Mouse (Mus musculus): ENCODE results near the gene Haghl. TPM values are rescaled to one million over a fixed set of nuclear protein-coding genes. Genes with fewer than 3 reads are reported as not detected.
"Not testable (repeated sequence)": the region's sequence is repeated elsewhere in the genome, so short reads cannot be mapped to it uniquely, and the experiment has no call there.

Gene Haghl
- polyA plus RNA-seq, 1 experiment from 2014 or later, result 114 TPM

- H3K9ac ChIP-seq (replicated peaks), result no peak overlapping the region
- H3K4me1 ChIP-seq, result no peaks in the 10 kb centered on the region; the same call in 1 of the 2 replicates
- H3K9me3 ChIP-seq, result no peaks in the 10 kb centered on the region
- H3K4me3 ChIP-seq, result no peak overlapping the region
- H3K4me2 ChIP-seq (replicated peaks), result no peak overlapping the region
- WGBS, result 70% methylated on average over 5 of the region's 5 CpGs
- ATAC-seq (ENCODE audit: low FRiP score, low read depth), result no peak
- H3K27me3 ChIP-seq, result peaks cover 2% of the 10 kb centered on the region
- no peak overlapping the region for H3K27ac ChIP-seq (replicated peaks)
- H3K36me3 ChIP-seq, result no peaks in the 10 kb centered on the region
Measured at GRCm38 (mm10) chr17:25751446-25751845, 34.0 kb downstream of the Haghl start.

- 88% methylated on average over 6 of the region's 6 CpGs for WGBS
- Histone ChIP-seq H3K36me3 (no peaks in the 10 kb centered on the region), H3K4me3 (no peak overlapping the region), H3K27ac (replicated peaks) (no peak overlapping the region), H3K27me3 (peaks cover 4% of the 10 kb centered on the region), H3K9ac (replicated peaks) (no peak overlapping the region), H3K9me3 (no peaks in the 10 kb centered on the region), H3K4me2 (replicated peaks) (no peak overlapping the region), H3K4me1 (no peaks in the 10 kb centered on the region; the same call in 1 of the 2 replicates)
- no peak for ATAC-seq (ENCODE audit: low FRiP score, low read depth)
Measured at GRCm38 (mm10) chr17:25749314-25749713, 36.2 kb downstream of the Haghl start.

- 95% methylated on average over 4 of the region's 4 CpGs for WGBS
- Histone ChIP-seq H3K27me3 (peaks cover 5% of the 10 kb centered on the region), H3K9me3 (no peaks in the 10 kb centered on the region), H3K36me3 (no peaks in the 10 kb centered on the region), H3K4me1 (no peaks in the 10 kb centered on the region; the same call in 1 of the 2 replicates), H3K4me2 (replicated peaks) (no peak overlapping the region), H3K4me3 (no peak overlapping the region), H3K27ac (replicated peaks) (no peak overlapping the region), H3K9ac (replicated peaks) (no peak overlapping the region)
- no peak for ATAC-seq (ENCODE audit: low FRiP score, low read depth)
Measured at GRCm38 (mm10) chr17:25748238-25748637, 37.2 kb downstream of the Haghl start.

- Histone ChIP-seq H3K27ac (replicated peaks) (no peak overlapping the region), H3K4me3 (no peak overlapping the region), H3K4me2 (replicated peaks) (no peak overlapping the region), H3K9me3 (no peaks in the 10 kb centered on the region), H3K9ac (replicated peaks) (no peak overlapping the region), H3K27me3 (peaks cover 9% of the 10 kb centered on the region; the same call in 1 of the 2 replicates), H3K4me1 (no peaks in the 10 kb centered on the region), H3K36me3 (no peaks in the 10 kb centered on the region)
- 85% methylated on average over 10 of the region's 10 CpGs for WGBS
- no peak for ATAC-seq (ENCODE audit: low FRiP score, low read depth)
Measured at GRCm38 (mm10) chr17:25744311-25744710, 41.2 kb downstream of the Haghl start.

- Histone ChIP-seq H3K27ac (replicated peaks) (no peak overlapping the region), H3K27me3 (peaks cover 9% of the 10 kb centered on the region; the same call in 1 of the 2 replicates), H3K4me1 (no peaks in the 10 kb centered on the region), H3K4me2 (replicated peaks) (no peak overlapping the region), H3K9me3 (no peaks in the 10 kb centered on the region), H3K36me3 (no peaks in the 10 kb centered on the region), H3K9ac (replicated peaks) (no peak overlapping the region), H3K4me3 (no peak overlapping the region)
- no peak for ATAC-seq (ENCODE audit: low FRiP score, low read depth)
- 92% methylated on average over 9 of the region's 9 CpGs for WGBS
Measured at GRCm38 (mm10) chr17:25743831-25744230, 41.6 kb downstream of the Haghl start.

GRCm38 (mm10) chr17:25741471-25741870 lies 44.0 kb downstream of the Haghl start:
- H3K4me1 ChIP-seq; H3K27me3 ChIP-seq; H3K9ac ChIP-seq (replicated peaks); H3K4me2 ChIP-seq (replicated peaks); H3K36me3 ChIP-seq; ATAC-seq (ENCODE audit: low FRiP score, low read depth); H3K4me3 ChIP-seq; H3K9me3 ChIP-seq; H3K27ac ChIP-seq (replicated peaks): not testable (repeated sequence)
- WGBS, result 68% methylated on average over 12 of the region's 12 CpGs

GRCm38 (mm10) chr17:25738861-25739260 lies 46.6 kb downstream of the Haghl start:
- Histone ChIP-seq H3K27ac (replicated peaks) (no peak overlapping the region), H3K4me1 (no peaks in the 10 kb centered on the region), H3K4me2 (replicated peaks) (no peak overlapping the region), H3K9ac (replicated peaks) (no peak overlapping the region), H3K36me3 (no peaks in the 10 kb centered on the region), H3K4me3 (no peak overlapping the region), H3K9me3 (no peaks in the 10 kb centered on the region), H3K27me3 (peaks cover 4% of the 10 kb centered on the region; the same call in 1 of the 2 replicates)
- ATAC-seq (ENCODE audit: low FRiP score, low read depth), result no peak
- 84% methylated on average over 7 of the region's 7 CpGs for WGBS

GRCm38 (mm10) chr17:25735745-25736144 lies 49.7 kb downstream of the Haghl start, which contains the start of gene Mslnl:
TSS of gene Mslnl (plus strand) at chr17:25736042.
- 73% methylated on average over 3 of the region's 3 CpGs for WGBS
- no peak for ATAC-seq (ENCODE audit: low FRiP score, low read depth)
- no peak within 1 kb of the TSS for H3K9ac ChIP-seq (replicated peaks)

GRCm38 (mm10) chr17:25735246-25735645 lies 50.2 kb downstream of the Haghl start:
- Histone ChIP-seq H3K4me2 (replicated peaks) (no peak overlapping the region), H3K9me3 (no peaks in the 10 kb centered on the region), H3K27ac (replicated peaks) (no peak overlapping the region), H3K27me3 (peaks cover 4% of the 10 kb centered on the region; the same call in 1 of the 2 replicates), H3K9ac (replicated peaks) (no peak overlapping the region), H3K4me3 (no peak overlapping the region), H3K36me3 (peaks cover 11% of the 10 kb centered on the region; the same call in 1 of the 2 replicates), H3K4me1 (no peaks in the 10 kb centered on the region)
- no peak for ATAC-seq (ENCODE audit: low FRiP score, low read depth)
- WGBS, result 87% methylated on average over 5 of the region's 5 CpGs

More at GRCm38 (mm10) chr17:25735745-25736144, 49.7 kb downstream of the Haghl start, which contains the start of gene Mslnl:
- Histone ChIP-seq H3K9me3 (no peaks in the 10 kb centered on the region), H3K27me3 (peaks cover 4% of the 10 kb centered on the region; the same call in 1 of the 2 replicates), H3K4me1 (no peaks in the 10 kb centered on the region), H3K36me3 (peaks cover 6% of the 10 kb centered on the region; the same call in 1 of the 2 replicates), H3K4me2 (replicated peaks) (no peak within 1 kb of the TSS), H3K27ac (replicated peaks) (no peak within 1 kb of the TSS), H3K4me3 (no peak within 1 kb of the TSS)

GRCm38 (mm10) chr17:25732082-25732481 lies 53.4 kb downstream of the Haghl start:
- Histone ChIP-seq H3K4me3 (no peak overlapping the region), H3K27me3 (no peaks in the 10 kb centered on the region), H3K9ac (replicated peaks) (no peak overlapping the region), H3K36me3 (peaks cover 13% of the 10 kb centered on the region; the same call in 1 of the 2 replicates), H3K9me3 (no peaks in the 10 kb centered on the region), H3K4me1 (peaks cover 11% of the 10 kb centered on the region), H3K27ac (replicated peaks) (no peak overlapping the region), H3K4me2 (replicated peaks) (no peak overlapping the region)
- WGBS, result 19% methylated on average over 2 of the region's 2 CpGs
- no peak for ATAC-seq (ENCODE audit: low FRiP score, low read depth)

Small RNA genes lying within 50 kb of the gene (microRNA-seq; reads per million reads assigned to microRNA genes)
- gene Gm25083, result not detected
- not detected for gene Mir3082
- gene Mir6966, result not detected

Other genes with a start within 250 kb of the Haghl start
- gene Sox8, start 215.0 kb downstream of the Haghl start, polyA plus RNA-seq (2016; fragmentation: Nextera tagmentation; extraction: Ambion mirVana), result 3.2 and 4.7 TPM in 2 replicates
- gene Lmf1, start 206.6 kb downstream of the Haghl start, polyA plus RNA-seq (2016; fragmentation: Nextera tagmentation; extraction: Ambion mirVana), result 20.5 and 21.5 TPM in 2 replicates
- gene Gng13, start 68.5 kb downstream of the Haghl start, polyA plus RNA-seq (2016; fragmentation: Nextera tagmentation; extraction: Ambion mirVana), result 0.85 and 1.5 TPM in 2 replicates
- 31.4 and 34.5 TPM in 2 replicates for gene Chtf18, start 58.3 kb downstream of the Haghl start, polyA plus RNA-seq (2016; fragmentation: Nextera tagmentation; extraction: Ambion mirVana)
- gene Rpusd1, start 58.0 kb downstream of the Haghl start, polyA plus RNA-seq (2016; fragmentation: Nextera tagmentation; extraction: Ambion mirVana), result 18.1 and 19.4 TPM in 2 replicates
- not detected in 2 replicates for gene Mslnl, start 49.6 kb downstream of the Haghl start, polyA plus RNA-seq (2016; fragmentation: Nextera tagmentation; extraction: Ambion mirVana)
- gene Msln, start 31.3 kb downstream of the Haghl start, polyA plus RNA-seq (2016; fragmentation: Nextera tagmentation; extraction: Ambion mirVana), result 0.19 and 0.27 TPM in 2 replicates
- 24.8 and 24.9 TPM in 2 replicates for gene Narfl, start 11.9 kb downstream of the Haghl start, polyA plus RNA-seq (2016; fragmentation: Nextera tagmentation; extraction: Ambion mirVana)
- 0.40 and 0.68 TPM in 2 replicates for gene Ccdc78, start 907 bp upstream of the Haghl start, polyA plus RNA-seq (2016; fragmentation: Nextera tagmentation; extraction: Ambion mirVana)
- gene Fam173a, start 7.2 kb upstream of the Haghl start, polyA plus RNA-seq (2016; fragmentation: Nextera tagmentation; extraction: Ambion mirVana), result 81.8 and 86.1 TPM in 2 replicates
- not detected in 2 replicates for gene AC134908.4, start 10.0 kb upstream of the Haghl start, polyA plus RNA-seq (2016; fragmentation: Nextera tagmentation; extraction: Ambion mirVana)
- 59.1 and 68.8 TPM in 2 replicates for gene Metrn, start 11.5 kb upstream of the Haghl start, polyA plus RNA-seq (2016; fragmentation: Nextera tagmentation; extraction: Ambion mirVana)
- gene Fbxl16, start 23.4 kb upstream of the Haghl start, polyA plus RNA-seq (2016; fragmentation: Nextera tagmentation; extraction: Ambion mirVana), result 24.8 and 29.4 TPM in 2 replicates
- 28.3 and 28.5 TPM in 2 replicates for gene Wdr24, start 38.0 kb upstream of the Haghl start, polyA plus RNA-seq (2016; fragmentation: Nextera tagmentation; extraction: Ambion mirVana)
- 70.7 and 71.1 TPM in 2 replicates for gene Jmjd8, start 43.2 kb upstream of the Haghl start, polyA plus RNA-seq (2016; fragmentation: Nextera tagmentation; extraction: Ambion mirVana)
- 277 and 283 TPM in 2 replicates for gene Stub1, start 47.7 kb upstream of the Haghl start, polyA plus RNA-seq (2016; fragmentation: Nextera tagmentation; extraction: Ambion mirVana)
- 5.8 and 6.0 TPM in 2 replicates for gene Rhbdl1, start 51.6 kb upstream of the Haghl start, polyA plus RNA-seq (2016; fragmentation: Nextera tagmentation; extraction: Ambion mirVana)
- 2.5 and 3.7 TPM in 2 replicates for gene Gm20683, start 56.1 kb upstream of the Haghl start, polyA plus RNA-seq (2016; fragmentation: Nextera tagmentation; extraction: Ambion mirVana)
- gene Rhot2, start 59.2 kb upstream of the Haghl start, polyA plus RNA-seq (2016; fragmentation: Nextera tagmentation; extraction: Ambion mirVana), result 17.7 and 21.1 TPM in 2 replicates
- 38.1 and 38.5 TPM in 2 replicates for gene Wdr90, start 75.8 kb upstream of the Haghl start, polyA plus RNA-seq (2016; fragmentation: Nextera tagmentation; extraction: Ambion mirVana)
- gene Mcrip2, start 83.1 kb upstream of the Haghl start, polyA plus RNA-seq (2016; fragmentation: Nextera tagmentation; extraction: Ambion mirVana), result 6.8 and 8.5 TPM in 2 replicates
- 59.5 and 65.2 TPM in 2 replicates for gene Mettl26, start 89.4 kb upstream of the Haghl start, polyA plus RNA-seq (2016; fragmentation: Nextera tagmentation; extraction: Ambion mirVana)
- gene Wfikkn1, start 95.2 kb upstream of the Haghl start, polyA plus RNA-seq (2016; fragmentation: Nextera tagmentation; extraction: Ambion mirVana), result 0.52 and 0.60 TPM in 2 replicates
- 38.0 and 38.8 TPM in 2 replicates for gene Rab40c, start 134.1 kb upstream of the Haghl start, polyA plus RNA-seq (2016; fragmentation: Nextera tagmentation; extraction: Ambion mirVana)
- gene Pigq, start 159.3 kb upstream of the Haghl start, polyA plus RNA-seq (2016; fragmentation: Nextera tagmentation; extraction: Ambion mirVana), result 54.1 and 54.5 TPM in 2 replicates
- gene Nhlrc4, start 159.3 kb upstream of the Haghl start, polyA plus RNA-seq (2016; fragmentation: Nextera tagmentation; extraction: Ambion mirVana), result 0.26 and 0.61 TPM in 2 replicates
- 0.13 and 0.14 TPM in 2 replicates for gene A930017K11Rik, start 166.9 kb upstream of the Haghl start, polyA plus RNA-seq (2016; fragmentation: Nextera tagmentation; extraction: Ambion mirVana)
- 30.4 and 30.6 TPM in 2 replicates for gene Capn15, start 200.1 kb upstream of the Haghl start, polyA plus RNA-seq (2016; fragmentation: Nextera tagmentation; extraction: Ambion mirVana)